Mouse (Mus musculus): ENCODE data around the gene Ptprn2.

Gene Ptprn2

DNA sequence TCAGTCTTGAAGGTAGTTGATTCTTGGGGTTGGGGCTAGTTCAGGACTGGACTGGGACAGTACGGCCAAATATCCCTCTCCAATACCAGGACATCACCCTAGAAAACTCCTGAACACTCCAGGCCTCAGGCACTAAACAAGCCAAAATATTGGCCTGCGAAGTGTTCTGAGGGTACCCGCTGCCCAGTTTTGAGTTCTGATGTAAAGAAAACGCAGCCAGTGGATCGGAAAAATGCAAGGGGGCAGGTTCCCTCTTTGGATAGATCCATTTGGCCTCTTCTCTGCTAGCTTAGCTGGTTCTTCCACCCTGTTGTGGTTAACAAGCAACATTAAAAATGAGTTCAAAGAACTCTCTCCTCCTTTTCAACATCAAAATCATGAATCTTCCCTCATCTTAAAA, 670.7 kb downstream of the Ptprn2 start:
- DNase-seq (ENCODE audit: extremely low read depth, low read depth, low spot score), result no peak

- DNase-seq (ENCODE audit: extremely low read depth, low read depth, low spot score), result no peak
These were observed 671.3 kb downstream of the Ptprn2 start for GRCm38 (mm10) chr12:117156786-117157185.

DNA sequence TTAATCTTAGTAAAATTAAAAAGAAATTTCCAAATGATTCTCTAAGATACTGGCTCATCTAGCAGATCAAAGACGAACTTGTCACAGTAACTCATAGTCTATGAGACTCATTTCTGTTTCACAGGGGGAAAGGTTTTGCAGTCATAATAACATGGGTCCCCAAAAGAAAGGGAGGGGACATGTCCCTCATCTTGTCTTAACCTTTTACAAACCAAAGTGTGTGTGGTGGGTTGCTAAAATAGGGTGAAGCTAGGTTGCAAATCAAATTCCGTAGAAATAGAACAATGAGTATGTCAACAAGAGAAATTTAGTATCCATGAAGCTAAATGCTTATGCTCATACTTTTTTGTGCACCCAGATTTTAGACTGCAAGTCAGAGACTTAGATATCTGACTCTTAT, 671.7 kb downstream of the Ptprn2 start:
- no peak for DNase-seq (ENCODE audit: extremely low read depth, low read depth, low spot score)

GRCm38 (mm10) chr12:117157660-117158386, 672.3 kb downstream of the Ptprn2 start:
- no peak for DNase-seq (ENCODE audit: extremely low read depth, low read depth, low spot score)

DNA sequence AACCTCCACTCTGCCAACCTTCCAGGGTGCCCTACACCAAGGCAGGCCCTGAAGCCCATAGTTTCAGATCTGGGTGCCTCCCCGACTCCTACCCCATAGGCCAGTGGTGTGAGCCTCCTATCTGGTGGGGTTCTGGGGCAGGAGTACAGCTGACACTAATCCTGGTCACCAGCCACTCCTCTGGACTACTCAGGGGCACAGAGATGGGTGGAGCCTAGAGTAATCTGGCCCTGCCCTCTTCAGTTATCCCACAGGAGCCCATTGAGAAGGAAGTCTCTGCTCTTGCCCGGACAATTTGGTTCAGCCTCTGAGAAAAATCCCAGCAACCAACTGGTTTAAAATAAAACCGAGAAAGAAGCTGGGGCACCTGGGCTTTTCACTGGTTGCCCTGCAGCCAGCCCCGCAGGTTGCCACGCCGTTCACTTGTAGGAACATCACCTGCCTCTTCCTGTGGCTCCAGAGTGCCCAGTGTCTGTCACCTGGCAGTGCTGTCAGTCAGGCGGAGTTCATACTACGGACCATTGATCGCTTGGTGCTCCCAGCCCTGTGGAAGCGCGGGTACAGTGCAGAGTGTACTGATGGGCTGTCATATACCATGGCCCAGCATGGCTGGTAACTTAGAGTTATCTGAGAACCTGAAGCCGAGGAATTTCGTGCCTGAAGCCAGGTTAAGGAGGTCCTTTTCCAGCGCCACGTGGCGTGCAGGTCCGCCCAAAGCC, 673.6 kb downstream of the Ptprn2 start:
- no peak for DNase-seq (ENCODE audit: extremely low read depth, low read depth, low spot score)

DNA sequence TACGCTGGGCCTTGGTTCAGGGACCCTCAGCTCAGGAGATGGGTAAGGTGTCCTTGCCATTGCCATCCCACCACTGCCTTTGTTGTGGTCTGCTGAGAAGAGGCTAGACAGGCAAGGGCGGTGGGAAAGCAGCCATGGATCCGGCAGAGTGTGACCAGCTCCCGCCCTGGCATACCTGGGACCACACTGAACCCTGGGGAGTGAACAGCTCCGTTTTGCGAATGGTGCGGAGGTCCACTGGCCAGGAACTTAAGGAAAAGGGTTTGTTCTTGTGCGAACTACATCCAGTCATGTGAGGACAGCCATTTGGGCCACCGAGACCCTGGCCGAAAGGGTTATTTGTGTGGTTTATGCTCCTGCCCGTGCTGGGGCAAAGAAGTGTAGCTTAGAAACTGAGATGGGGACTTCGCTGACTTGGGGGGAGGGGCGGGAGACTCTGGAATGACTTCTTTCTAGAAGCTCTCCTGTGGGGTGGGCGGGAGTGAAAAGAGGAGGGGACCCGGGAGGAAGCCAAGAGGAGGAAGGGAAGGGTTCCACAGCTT, 674.2 kb downstream of the Ptprn2 start:
- no peak for DNase-seq (ENCODE audit: extremely low read depth, low read depth, low spot score)

- no peak for DNase-seq (ENCODE audit: extremely low read depth, low read depth, low spot score)
These were observed 674.8 kb downstream of the Ptprn2 start for GRCm38 (mm10) chr12:117160211-117160891.

GRCm38 (mm10) chr12:117162180-117162579, 676.7 kb downstream of the Ptprn2 start:
- no peak for DNase-seq (ENCODE audit: extremely low read depth, low read depth, low spot score)

GRCm38 (mm10) chr12:117163789-117164188, 678.3 kb downstream of the Ptprn2 start:
- no peak for DNase-seq (ENCODE audit: extremely low read depth, low read depth, low spot score)

GRCm38 (mm10) chr12:117166266-117166665, 680.7 kb downstream of the Ptprn2 start:
- no peak for DNase-seq (ENCODE audit: extremely low read depth, low read depth, low spot score)

DNA sequence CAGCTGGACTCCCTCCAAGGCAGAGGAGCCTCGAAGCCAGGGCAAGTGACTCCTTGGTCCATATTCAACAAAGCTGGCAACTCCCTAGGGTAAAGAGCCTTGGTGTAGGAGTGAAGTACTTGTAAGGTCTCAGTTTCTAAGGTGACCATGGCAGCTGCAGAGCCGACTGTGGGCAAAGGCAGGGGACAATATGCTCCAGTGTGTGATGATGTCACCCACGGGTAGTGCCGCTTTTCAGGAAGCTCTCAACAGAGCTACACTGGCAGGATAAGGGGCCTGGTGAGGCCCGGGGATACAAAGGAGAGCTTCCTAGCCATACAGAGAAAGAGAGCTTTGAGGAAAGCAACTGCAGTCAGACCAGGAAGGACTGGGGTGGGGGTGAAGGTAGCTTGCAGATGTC, 684.1 kb downstream of the Ptprn2 start:
- no peak for DNase-seq (ENCODE audit: extremely low read depth, low read depth, low spot score)

DNA sequence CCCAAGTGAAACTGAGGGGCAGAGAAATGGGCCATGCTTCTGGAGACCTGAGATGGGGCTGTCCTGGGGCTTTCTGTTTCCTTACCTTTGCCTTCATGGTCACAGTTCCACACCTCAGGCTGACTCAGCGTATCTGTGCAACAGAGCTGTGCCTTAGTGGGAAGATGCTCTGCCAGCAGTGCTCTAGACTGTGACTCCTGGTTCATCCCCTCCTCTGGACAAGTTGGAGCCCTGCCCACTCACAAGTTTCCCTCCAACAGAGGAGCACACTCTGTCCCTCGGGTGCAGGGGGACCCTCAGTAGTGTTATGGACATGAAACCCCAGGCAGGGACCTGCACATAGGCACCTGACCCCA, 687.0 kb downstream of the Ptprn2 start:
- no peak for DNase-seq (ENCODE audit: extremely low read depth, low read depth, low spot score)

DNA sequence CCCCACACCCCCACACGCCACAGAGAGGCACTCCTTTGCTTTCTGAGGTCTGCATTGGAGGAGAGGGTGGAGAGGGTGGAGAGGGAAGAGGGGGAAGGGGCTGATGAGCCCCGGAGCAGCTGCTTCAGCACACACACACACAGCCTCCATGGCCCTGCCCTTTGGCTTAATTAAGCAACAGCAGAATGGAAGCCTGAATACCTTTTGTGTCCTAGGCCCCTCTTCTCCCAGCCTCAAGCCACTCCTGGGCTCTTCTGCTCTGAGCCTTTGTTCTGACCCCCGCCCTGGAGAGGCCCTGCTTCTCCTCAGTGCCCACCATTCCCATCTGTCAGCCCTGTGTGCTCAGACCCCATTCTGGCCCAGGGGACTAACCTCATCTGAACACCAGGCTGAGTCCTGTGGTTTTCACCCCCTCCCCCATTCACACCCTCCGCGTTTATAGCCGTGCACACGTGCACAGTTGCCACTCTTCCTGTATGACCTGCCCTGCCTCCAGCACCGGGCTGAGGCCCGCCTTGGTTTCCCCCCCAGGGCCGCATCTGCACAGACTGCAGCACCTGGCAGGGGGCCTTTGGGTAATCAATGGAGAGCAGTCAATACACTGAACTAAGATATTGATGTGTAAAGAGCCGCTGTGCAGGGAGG, 687.5 kb downstream of the Ptprn2 start:
- no peak for DNase-seq (ENCODE audit: extremely low read depth, low read depth, low spot score)

- DNase-seq (ENCODE audit: extremely low read depth, low read depth, low spot score), result no peak
These were observed 688.7 kb downstream of the Ptprn2 start for GRCm38 (mm10) chr12:117174189-117174588.

DNA sequence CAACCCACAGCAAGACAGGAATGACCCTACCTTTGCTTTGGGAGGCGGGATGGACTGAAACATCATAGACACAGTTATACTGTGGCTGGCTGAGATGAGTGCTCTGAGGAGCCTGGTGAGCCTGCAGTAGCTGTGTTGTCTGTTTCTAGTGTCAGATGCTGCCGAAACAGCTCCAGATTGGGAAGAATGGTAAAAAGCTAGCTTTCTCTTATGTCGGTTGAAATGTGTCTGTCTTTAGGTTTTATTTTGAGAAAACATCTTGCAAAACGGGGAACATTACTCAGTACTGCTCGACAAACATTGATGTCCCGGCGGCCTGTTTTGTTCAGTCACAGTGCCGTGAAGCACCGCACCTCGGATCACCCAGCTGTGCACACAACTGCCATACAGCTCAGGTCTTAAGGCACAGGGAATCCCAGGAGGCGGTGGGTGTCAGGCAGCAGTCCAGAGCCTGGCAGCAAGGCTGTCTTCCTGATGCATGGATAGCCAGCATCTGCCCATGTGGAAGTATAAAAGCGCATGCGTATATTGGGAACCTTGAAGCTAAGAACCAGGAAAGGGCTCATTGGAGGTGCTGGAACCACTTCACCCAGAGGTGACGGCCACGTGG, 689.7 kb downstream of the Ptprn2 start:
- DNase-seq (ENCODE audit: extremely low read depth, low read depth, low spot score), result no peak

- no peak for DNase-seq (ENCODE audit: extremely low read depth, low read depth, low spot score)
These were observed 690.8 kb downstream of the Ptprn2 start for GRCm38 (mm10) chr12:117176259-117176823.

DNA sequence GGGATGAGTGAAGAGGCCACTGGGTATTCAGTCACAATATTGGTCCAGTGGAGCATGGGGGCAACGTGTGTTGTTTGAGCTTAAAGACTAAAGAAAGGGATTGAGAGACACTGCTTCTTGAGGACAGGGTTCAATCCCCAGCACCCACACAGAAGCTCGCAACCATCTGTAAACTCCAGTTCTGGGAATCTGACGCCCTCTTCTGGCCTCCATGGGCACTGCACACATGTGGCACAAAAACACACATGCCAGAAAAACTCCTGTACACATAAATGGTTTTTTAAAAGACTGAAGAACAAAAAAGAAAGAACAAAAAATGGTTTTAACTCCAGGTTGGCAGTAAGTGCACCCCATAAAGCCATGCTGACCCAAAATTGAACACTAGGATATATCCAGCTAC, 701.6 kb downstream of the Ptprn2 start:
- no peak for DNase-seq (ENCODE audit: extremely low read depth, low read depth, low spot score)

GRCm38 (mm10) chr12:117192001-117192400, 706.5 kb downstream of the Ptprn2 start:
- DNase-seq (ENCODE audit: extremely low read depth, low read depth, low spot score), result no peak

DNA sequence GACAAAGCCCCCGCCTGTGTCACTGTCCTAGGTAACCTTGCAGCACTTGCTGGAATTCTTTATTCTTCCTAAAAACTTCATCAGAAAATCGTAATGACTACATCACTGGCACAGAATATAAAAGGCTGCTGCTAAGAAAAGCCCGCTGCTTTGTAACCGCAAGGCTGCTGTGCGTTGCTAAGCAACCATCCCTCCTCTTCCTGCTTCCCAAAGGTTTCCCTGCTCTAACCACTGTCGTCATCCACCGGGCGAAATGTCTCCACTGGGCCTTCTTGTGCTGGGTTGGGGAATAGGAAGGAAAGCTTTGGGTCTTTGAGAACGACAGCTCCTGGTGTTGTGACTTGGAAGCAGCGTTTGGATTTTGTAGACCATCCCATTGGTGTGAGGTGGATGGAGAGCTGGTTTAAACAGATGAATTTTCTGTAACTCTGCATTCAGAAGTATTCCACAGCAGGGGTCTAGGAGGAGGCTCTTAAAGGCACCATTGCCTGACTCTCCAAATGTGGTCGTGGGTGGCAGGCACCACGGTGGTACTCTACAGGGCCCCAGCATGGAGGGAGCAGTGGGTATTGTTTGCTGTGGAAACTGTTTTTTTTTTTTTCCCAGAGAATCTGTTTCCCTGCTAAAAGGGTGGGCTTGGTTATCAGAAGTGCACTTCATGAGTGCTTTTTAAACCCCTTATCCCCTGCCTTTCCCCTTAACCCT, 711.4 kb downstream of the Ptprn2 start:
- DNase-seq (ENCODE audit: extremely low read depth, low read depth, low spot score), result no peak

- DNase-seq (ENCODE audit: extremely low read depth, low read depth, low spot score), result no peak
These were observed 712.6 kb downstream of the Ptprn2 start for GRCm38 (mm10) chr12:117198093-117198492.
